ENCODE assay signal across 15 mouse cellular contexts in genomic region chr2:50755616-50756450, GRCm38 (mm10).
DNase-seq lines count a peak whose midpoint lies in the region; ATAC-seq and TF ChIP-seq lines count a peak whose summit lies in the region.
"Had no signal": no experiment of that assay in that cellular context is flagged by ENCODE, and none has a peak within 500 bp of the region (broad histone marks: within the 10 kb centered on the region; RNA-seq: fewer than 3 reads in every experiment).

No protein-coding gene starts in this region.

- H3K36me3 ChIP-seq in hindbrain, embryonic 15.5 days: no peaks in the 10 kb centered on the region
- no peaks in the 10 kb centered on the region for H3K36me3 ChIP-seq in midbrain, embryonic 16.5 days (ENCODE audit: control insufficient read depth, insufficient read depth, low read length)
- H3K36me3 ChIP-seq: intestine, embryonic 15.5 days; liver, embryonic 13.5 days had no signal

- 8% methylated on average over 9 of the region's 9 CpGs for WGBS in hindbrain, embryonic 15.5 days
- WGBS in midbrain, embryonic 16.5 days: 12% methylated on average over 9 of the region's 9 CpGs

- H3K27ac ChIP-seq in hindbrain, embryonic 15.5 days (replicated peaks): no peak overlapping the region
- no peak overlapping the region for H3K27ac ChIP-seq in midbrain, embryonic 16.5 days (ENCODE audit: low read length)
- no peak overlapping the region for H3K27ac ChIP-seq in left cerebral cortex, adult 2 months
- H3K27ac ChIP-seq: intestine, embryonic 15.5 days; liver, embryonic 13.5 days had no signal

- intact Hi-C loops in left cerebral cortex, adult 2 months (cut with DNase I): no loop called here

- TF ChIP-seq CTCF in left cerebral cortex, adult 2 months (IDR thresholded peaks at IDR 0.05): no peak

- no peak overlapping the region for H3K4me2 ChIP-seq in hindbrain, embryonic 15.5 days
- H3K4me2 ChIP-seq in midbrain, embryonic 16.5 days (ENCODE audit: low read length): no peak overlapping the region
- H3K4me2 ChIP-seq: intestine, embryonic 15.5 days; liver, embryonic 13.5 days had no signal

- H3K4me3 ChIP-seq in hindbrain, embryonic 15.5 days: no peak overlapping the region
- no peak overlapping the region for H3K4me3 ChIP-seq in midbrain, embryonic 16.5 days (ENCODE audit: low read depth, low read length)
- no peak overlapping the region for H3K4me3 ChIP-seq in left cerebral cortex, adult 2 months
- H3K4me3 ChIP-seq: intestine, embryonic 15.5 days; liver, embryonic 13.5 days had no signal

- ATAC-seq in hindbrain, embryonic 15.5 days (ENCODE audit: low FRiP score, low read depth): peak; percentile 59; the same call in 1 of the 2 replicates
- ATAC-seq in midbrain, embryonic 16.5 days: 0 out of 2 replicates have a peak, but pooled peaks have one; percentile 48
- ATAC-seq: intestine, embryonic 15.5 days had no signal

- peaks cover 7% of the 10 kb centered on the region; the same call in 1 of the 2 replicates for H3K4me1 ChIP-seq in hindbrain, embryonic 15.5 days (replicated peaks)
- peaks cover 6% of the 10 kb centered on the region for H3K4me1 ChIP-seq in midbrain, embryonic 16.5 days (ENCODE audit: control insufficient read depth, insufficient read depth, low read length)
- H3K4me1 ChIP-seq: intestine, embryonic 15.5 days; liver, embryonic 13.5 days had no signal

- H3K27me3 ChIP-seq in hindbrain, embryonic 15.5 days: no peaks in the 10 kb centered on the region
- no peaks in the 10 kb centered on the region for H3K27me3 ChIP-seq in midbrain, embryonic 16.5 days (ENCODE audit: control insufficient read depth, insufficient read depth, low read depth, low read length)
- H3K27me3 ChIP-seq: intestine, embryonic 15.5 days; liver, embryonic 13.5 days had no signal

- DNase-seq in R1 (ENCODE audit: low read depth, low spot score): peak; percentile 73
- peak; percentile 22 for DNase-seq in embryo, embryonic 9.5 days (ENCODE audit: extremely low spot score)
- DNase-seq in heart, adult 11 months: no peak
- DNase-seq in yolk sac, embryonic 10.5 days (ENCODE audit: low spot score): no peak
- no peak for DNase-seq in kidney, postnatal 10 days
- no peak for DNase-seq in left cerebral cortex, adult 2 months (ENCODE audit: extremely low spot score in 1 of 2, low spot score in 2 of 2)
- DNase-seq: adrenal gland, adult 2 months; cerebellum, postnatal 10 days; left cerebral cortex, postnatal 4 days; liver, embryonic 13.5 days; lung, postnatal 10 days; right cerebral cortex, postnatal 4 days had no signal

- H3K9me3 ChIP-seq in hindbrain, embryonic 15.5 days: no peaks in the 10 kb centered on the region
- no peaks in the 10 kb centered on the region for H3K9me3 ChIP-seq in midbrain, embryonic 16.5 days (replicated peaks; ENCODE audit: control insufficient read depth, low read length, poor library complexity, severe bottlenecking)
- H3K9me3 ChIP-seq: intestine, embryonic 15.5 days; liver, embryonic 13.5 days had no signal

- H3K9ac ChIP-seq in hindbrain, embryonic 15.5 days: no peak overlapping the region
- H3K9ac ChIP-seq in midbrain, embryonic 16.5 days (ENCODE audit: low read depth, low read length): no peak overlapping the region
- H3K9ac ChIP-seq: intestine, embryonic 15.5 days; liver, embryonic 13.5 days had no signal

Comparison
In these comparisons a context has a peak if more than half of its experiments do, and no peak if none do; other contexts are left out.
1. DNase-seq: peak in R1 (single experiment) and embryo, embryonic 9.5 days (single experiment); none in heart, adult 11 months (single experiment), yolk sac, embryonic 10.5 days (single experiment), kidney, postnatal 10 days (single experiment) and left cerebral cortex, adult 2 months (0 of 2).